Mouse (Mus musculus): ENCODE measurements at regions not wholly inside any gene's neighbourhood (a gene's known extent, or its start where the extent isn't known, plus 50 kb on each side); places are given as distances from the start of the nearest gene placed in this dataset.
"Not testable (repeated sequence)": the region's sequence is repeated elsewhere in the genome, so short reads cannot be mapped to it uniquely, and the experiment has no call there.

- no peak for DNase-seq
These were observed 481.5 kb downstream of the Tns1 start for GRCm38 (mm10) chr1:73642691-73643109.

- DNase-seq: no peak
These were observed 482.8 kb downstream of the Tns1 start for GRCm38 (mm10) chr1:73641456-73641855.

GRCm38 (mm10) chr1:73640726-73641451 lies 483.4 kb downstream of the Tns1 start:
- DNase-seq: no peak

- no peak for DNase-seq
These were observed 488.5 kb downstream of the Tns1 start for GRCm38 (mm10) chr1:73635709-73636108.

GRCm38 (mm10) chr1:73634871-73635270 lies 489.4 kb downstream of the Tns1 start:
- DNase-seq: no peak

GRCm38 (mm10) chr1:73633071-73633470 lies 491.2 kb downstream of the Tns1 start:
- no peak for DNase-seq

- DNase-seq: no peak
These were observed 493.9 kb downstream of the Tns1 start for GRCm38 (mm10) chr1:73630363-73630762.

- DNase-seq: no peak
These were observed 498.9 kb downstream of the Tns1 start for GRCm38 (mm10) chr1:73625365-73625764.

GRCm38 (mm10) chr1:73621121-73621520 lies 503.1 kb downstream of the Tns1 start:
- DNase-seq: not testable (repeated sequence)

- DNase-seq: peak; percentile 35
These were observed 505.6 kb downstream of the Tns1 start for GRCm38 (mm10) chr1:73618551-73619170.

GRCm38 (mm10) chr1:73593653-73594385 lies 530.4 kb downstream of the Tns1 start:
- DNase-seq: peak; percentile 43

- no peak for DNase-seq
These were observed 532.7 kb downstream of the Tns1 start for GRCm38 (mm10) chr1:73591342-73592099.

- DNase-seq: no peak
These were observed 544.6 kb downstream of the Tns1 start for GRCm38 (mm10) chr1:73579680-73580079.

GRCm38 (mm10) chr1:73577019-73577418 lies 547.2 kb downstream of the Tns1 start:
- no peak for DNase-seq

GRCm38 (mm10) chr1:73575694-73576093 lies 548.6 kb downstream of the Tns1 start:
- DNase-seq: no peak

GRCm38 (mm10) chr1:73570944-73571343 lies 553.3 kb downstream of the Tns1 start:
- DNase-seq: no peak

GRCm38 (mm10) chr1:73566770-73567169 lies 551.1 kb upstream of the Tnp1 start:
- DNase-seq: no peak

- DNase-seq: no peak
These were observed 544.9 kb upstream of the Tnp1 start for GRCm38 (mm10) chr1:73560594-73560993.

- no peak for DNase-seq
These were observed 532.2 kb upstream of the Tnp1 start for GRCm38 (mm10) chr1:73547877-73548276.

GRCm38 (mm10) chr1:73545401-73545800 lies 529.7 kb upstream of the Tnp1 start:
- DNase-seq: no peak

GRCm38 (mm10) chr1:73541371-73541770 lies 525.7 kb upstream of the Tnp1 start:
- no peak for DNase-seq

- no peak for DNase-seq
These were observed 522.7 kb upstream of the Tnp1 start for GRCm38 (mm10) chr1:73538420-73538871.

- peak; percentile 9 for DNase-seq
These were observed 520.1 kb upstream of the Tnp1 start for GRCm38 (mm10) chr1:73535726-73536265.

All from right cerebral cortex, adult 18-20 months (tissue).